Mouse (Mus musculus) forebrain, embryonic 14.5 days (tissue): Measurements from ENCODE around the gene Fam120a. TPM values are rescaled to one million over a fixed set of nuclear protein-coding genes. Genes with fewer than 3 reads are reported as not detected.

ENCODE experiments used
- ATAC-seq: fragments of 200-750 bp; cut with Nextera tagmentation; 2 replicates; pipeline ENCODE4 v1.8.0; 2017; ENCODE audit warnings: mild to moderate bottlenecking, moderate library complexity
- DNase-seq: peaks from one replicate; pipeline ENCODE4 v3.0.0-alpha.2; 2015; ENCODE audit warnings: low spot score
- H3K27ac ChIP-seq: fragments of 300-500 bp; sonication (generic); 2 replicates; pipeline ENCODE4 v1.5.1; 2014; ENCODE audit warnings: low read depth, mild to moderate bottlenecking, control low read depth, low read length, moderate library complexity
- H3K27me3 ChIP-seq: fragments of 300-500 bp; sonication (generic); replicated peaks from 2 replicates; pipeline ENCODE4 v1.6.1; 2014; ENCODE audit warnings: low read length, control low read depth, mixed read lengths; ENCODE audit not compliant: control insufficient read depth, insufficient read depth
- H3K36me3 ChIP-seq: fragments of 300-500 bp; sonication (generic); 2 replicates; pipeline ENCODE4 v1.6.1; 2014; ENCODE audit warnings: low read length, control low read depth; ENCODE audit not compliant: control insufficient read depth, insufficient read depth
- H3K4me1 ChIP-seq: fragments of 300-500 bp; sonication (generic); 2 replicates; pipeline ENCODE4 v1.6.1; 2014; ENCODE audit warnings: antibody characterized with exemption, low read length, control low read depth; ENCODE audit not compliant: control insufficient read depth, insufficient read depth
- H3K4me2 ChIP-seq: fragments of 300-500 bp; sonication (generic); 2 replicates; pipeline ENCODE4 v1.6.1; 2014; ENCODE audit warnings: mild to moderate bottlenecking, control low read depth, low read length
- H3K4me3 ChIP-seq: fragments of 300-500 bp; sonication (generic); 2 replicates; pipeline ENCODE4 v1.5.1; 2014; ENCODE audit warnings: low read depth, low read length, control low read depth
- H3K9ac ChIP-seq: fragments of 300-500 bp; sonication (generic); 2 replicates; pipeline ENCODE4 v1.6.1; 2014; ENCODE audit warnings: mild to moderate bottlenecking, low read length, control low read depth, moderate library complexity
- H3K9me3 ChIP-seq: fragments of 300-500 bp; sonication (generic); replicated peaks from 2 replicates; pipeline ENCODE4 v1.6.1; 2016; ENCODE audit warnings: low read length, control low read depth, mixed read lengths; ENCODE audit not compliant: control insufficient read depth
- WGBS: fragments of 180-500 bp; shearing (Covaris S2); extraction: QIAGEN DNeasy Blood & Tissue Kit; methylation state at CpG from one replicate; pipeline ENCODE4 v1.1.7; 2014; 5-methylcytosine and 5-hydroxymethylcytosine counted together
- polyA plus RNA-seq: library from polyadenylated mRNA; unstranded; fragments of >200 nt; fragmentation: Nextera tagmentation; extraction: Ambion mirVana; gene quantifications from 2 replicates; pipeline ENCODE4 v1.2.1, GENCODE M21; 2014

Fam120a gene
- polyA plus RNA-seq, 1 experiment from 2014 or later = 18.7 TPM

- no peak for DNase-seq
- Histone ChIP-seq H3K9ac (no peak overlapping the region), H3K27me3 (no peaks in the 10 kb centered on the region)
Measured at GRCm38 (mm10) chr13:48971033-48971432, 3.2 kb upstream of the Fam120a start.

GRCm38 (mm10) chr13:48970566-48970965, 2.7 kb upstream of the Fam120a start:
- no peaks in the 10 kb centered on the region for H3K9me3 ChIP-seq
- no peak for ATAC-seq
- H3K27me3 ChIP-seq = no peaks in the 10 kb centered on the region
- WGBS = 76% methylated on average over 13 of the region's 13 CpGs
- no peak overlapping the region for H3K9ac ChIP-seq
- H3K4me1 ChIP-seq = peaks cover 13% of the 10 kb centered on the region
- no peak overlapping the region for H3K4me2 ChIP-seq
- no peak overlapping the region for H3K27ac ChIP-seq
- no peak overlapping the region for H3K4me3 ChIP-seq
- 0 out of 2 replicates have a peak, but pooled peaks cover 3% of the 10 kb centered on the region for H3K36me3 ChIP-seq
- DNase-seq = no peak

More at GRCm38 (mm10) chr13:48971033-48971432, 3.2 kb upstream of the Fam120a start:
- no peak overlapping the region for H3K4me2 ChIP-seq
- H3K36me3 ChIP-seq = 0 out of 2 replicates have a peak, but pooled peaks cover 3% of the 10 kb centered on the region
- no peak for ATAC-seq
- no peak overlapping the region for H3K4me3 ChIP-seq
- no peak overlapping the region for H3K27ac ChIP-seq
- no peaks in the 10 kb centered on the region for H3K9me3 ChIP-seq
- WGBS = 62% methylated on average over 5 of the region's 5 CpGs
- peaks cover 9% of the 10 kb centered on the region for H3K4me1 ChIP-seq

GRCm38 (mm10) chr13:48968750-48969088, 902 bp upstream of the Fam120a start:
- no peaks in the 10 kb centered on the region for H3K9me3 ChIP-seq
- peak overlapping the region; percentile 85 for H3K4me3 ChIP-seq
- 10% methylated on average over 7 of the region's 7 CpGs for WGBS
- no peak for DNase-seq
- peak overlapping the region; percentile 96 for H3K27ac ChIP-seq
- H3K4me2 ChIP-seq = peak overlapping the region; percentile 98
- H3K36me3 ChIP-seq = 0 out of 2 replicates have a peak, but pooled peaks cover 3% of the 10 kb centered on the region
- H3K9ac ChIP-seq = peak overlapping the region; percentile 92
- H3K4me1 ChIP-seq = peaks cover 20% of the 10 kb centered on the region
- H3K27me3 ChIP-seq = no peaks in the 10 kb centered on the region
- no peak for ATAC-seq

- H3K36me3 ChIP-seq = 0 out of 2 replicates have a peak, but pooled peaks cover 3% of the 10 kb centered on the region
- no peaks in the 10 kb centered on the region for H3K27me3 ChIP-seq
- no peaks in the 10 kb centered on the region for H3K9me3 ChIP-seq
- peak overlapping the region; percentile 92 for H3K9ac ChIP-seq
- H3K4me2 ChIP-seq = peak overlapping the region; percentile 98
- ATAC-seq (0 out of 2 replicates have a peak, but pooled peaks have one; percentile 2), DNase-seq (peak; percentile 54)
- under 1% methylated on average over 42 of the region's 58 CpGs for WGBS
- H3K4me1 ChIP-seq = peaks cover 20% of the 10 kb centered on the region
- peak overlapping the region; percentile 96 for H3K27ac ChIP-seq
- peak overlapping the region; percentile 85 for H3K4me3 ChIP-seq
Measured at GRCm38 (mm10) chr13:48966851-48967821, 681 bp downstream of the Fam120a start.

- peak overlapping the region; percentile 92 for H3K9ac ChIP-seq
Measured at GRCm38 (mm10) chr13:48965559-48966525, 2.0 kb downstream of the Fam120a start.

GRCm38 (mm10) chr13:48964850-48965249, 3.0 kb downstream of the Fam120a start:
- no peaks in the 10 kb centered on the region for H3K36me3 ChIP-seq
- DNase-seq (no peak), ATAC-seq (no peak)
- peaks cover 20% of the 10 kb centered on the region for H3K4me1 ChIP-seq
- no peaks in the 10 kb centered on the region for H3K9me3 ChIP-seq
- peak overlapping the region; percentile 98 for H3K4me2 ChIP-seq
- 72% methylated on average over 4 of the region's 4 CpGs for WGBS
- peak overlapping the region; percentile 85; the same call in 1 of the 2 replicates for H3K4me3 ChIP-seq
- no peak overlapping the region for H3K27ac ChIP-seq
- H3K9ac ChIP-seq = peak overlapping the region; percentile 3; the same call in 1 of the 2 replicates
- H3K27me3 ChIP-seq = no peaks in the 10 kb centered on the region

More at GRCm38 (mm10) chr13:48965559-48966525, 2.0 kb downstream of the Fam120a start:
- H3K4me2 ChIP-seq = peak overlapping the region; percentile 98
- H3K27ac ChIP-seq = no peak overlapping the region; the same call in 1 of the 2 replicates
- peak overlapping the region; percentile 85 for H3K4me3 ChIP-seq
- peak; percentile 82 for DNase-seq
- no peaks in the 10 kb centered on the region for H3K27me3 ChIP-seq
- H3K9me3 ChIP-seq = no peaks in the 10 kb centered on the region
- H3K4me1 ChIP-seq = peaks cover 20% of the 10 kb centered on the region
- peak; percentile 42 for ATAC-seq
- H3K36me3 ChIP-seq = 0 out of 2 replicates have a peak, but pooled peaks cover 3% of the 10 kb centered on the region
- WGBS = 13% methylated on average over 7 of the region's 7 CpGs

- Histone ChIP-seq H3K27me3 (no peaks in the 10 kb centered on the region), H3K9ac (no peak overlapping the region), H3K4me3 (no peak overlapping the region), H3K27ac (no peak overlapping the region), H3K36me3 (no peaks in the 10 kb centered on the region), H3K4me2 (no peak overlapping the region), H3K9me3 (no peaks in the 10 kb centered on the region), H3K4me1 (peaks cover 20% of the 10 kb centered on the region)
- ATAC-seq (no peak), DNase-seq (no peak)
- 79% methylated on average over 1 of the region's 1 CpGs for WGBS
Measured at GRCm38 (mm10) chr13:48963111-48963510, 4.7 kb downstream of the Fam120a start.

GRCm38 (mm10) chr13:48962519-48962918, 5.3 kb downstream of the Fam120a start:
- Histone ChIP-seq H3K4me2 (no peak overlapping the region), H3K4me3 (no peak overlapping the region), H3K4me1 (peaks cover 20% of the 10 kb centered on the region), H3K27me3 (no peaks in the 10 kb centered on the region), H3K9me3 (no peaks in the 10 kb centered on the region), H3K36me3 (no peaks in the 10 kb centered on the region), H3K9ac (no peak overlapping the region), H3K27ac (no peak overlapping the region)
- ATAC-seq (no peak), DNase-seq (no peak)
- WGBS = 77% methylated on average over 3 of the region's 3 CpGs
